Comparison of ENCODE assay signal across 9 mouse cellular contexts in the genomic region with DNA sequence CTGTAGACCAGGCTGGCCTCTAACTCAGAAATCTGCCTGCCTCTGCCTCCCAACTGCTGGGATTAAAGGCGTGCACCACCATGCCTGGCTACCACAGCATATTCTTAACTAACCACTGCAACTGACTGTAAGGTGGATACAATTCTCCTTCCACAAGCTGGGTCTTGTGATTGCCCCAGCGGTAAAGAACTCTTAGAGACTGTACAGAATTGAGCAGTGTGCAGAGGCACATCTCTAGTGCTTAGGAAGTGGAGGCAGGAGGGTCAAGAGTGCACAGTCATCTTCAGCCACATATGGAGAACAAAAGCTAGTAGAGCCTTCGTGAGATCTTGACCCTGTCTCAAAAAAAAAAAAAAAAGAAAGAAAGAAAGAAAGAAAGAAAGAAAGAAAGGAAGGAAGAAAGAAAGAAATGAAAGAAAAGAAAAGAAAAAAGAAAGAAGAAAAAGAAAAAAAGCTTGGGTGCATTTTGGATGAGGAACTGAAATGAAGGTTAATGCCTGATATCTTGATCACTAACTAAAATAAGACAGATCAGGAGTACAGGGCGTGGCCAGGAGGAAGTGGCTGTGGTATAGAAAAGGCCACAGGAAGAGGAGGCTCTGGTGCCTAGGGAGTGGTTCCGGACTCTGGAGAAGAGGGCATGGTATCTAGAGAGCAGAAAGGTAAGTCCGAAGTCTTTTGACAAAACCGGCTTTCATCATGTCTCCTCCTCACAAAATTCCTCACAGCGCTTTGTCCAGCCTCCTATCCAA. TPM values are rescaled to one million over a fixed set of nuclear protein-coding genes. Genes with fewer than 3 reads are reported as not detected.
DNase-seq lines count a peak whose midpoint lies in the region.
"Had no signal": no experiment of that assay in that cellular context is flagged by ENCODE, and none has a peak within 500 bp of the region (broad histone marks: within the 10 kb centered on the region; RNA-seq: fewer than 3 reads in every experiment).

No protein-coding gene starts in this region.

- WGBS in limb, embryonic 10.5 days = 90% methylated on average over 8 of the region's 8 CpGs

- peak overlapping the region; percentile 76 for H3K27ac ChIP-seq in limb, embryonic 10.5 days
- H3K27ac ChIP-seq: hindbrain, embryonic 15.5 days had no signal

- 0 out of 2 replicates have a peak overlapping the region, but pooled peaks have one; percentile 0 for H3K4me3 ChIP-seq in limb, embryonic 10.5 days
- H3K4me3 ChIP-seq: hindbrain, embryonic 15.5 days had no signal

- no peaks in the 10 kb centered on the region for H3K36me3 ChIP-seq in limb, embryonic 10.5 days
- H3K36me3 ChIP-seq: hindbrain, embryonic 15.5 days had no signal

- H3K27me3 ChIP-seq in limb, embryonic 10.5 days (ENCODE audit: low read depth, poor library complexity, severe bottlenecking) = no peaks in the 10 kb centered on the region
- H3K27me3 ChIP-seq: hindbrain, embryonic 15.5 days had no signal

- DNase-seq in heart, adult 11 months = peak; percentile 89
- DNase-seq in heart, postnatal 4 days = no peak
- DNase-seq in CD4-positive helper T cell, adult 2 months (ENCODE audit: low read depth, low spot score) = peak; percentile 81
- no peak for DNase-seq in limb, embryonic 10.5 days (ENCODE audit: low spot score)
- DNase-seq in lung, postnatal 36 days = peak; percentile 70
- DNase-seq in cerebellum, adult 9-10 months = no peak
- no peak for DNase-seq in gastrocnemius, postnatal 10 days
- DNase-seq in left cerebral cortex, adult 9 months (ENCODE audit: low spot score in 2 of 2) = no peak

- H3K9me3 ChIP-seq in limb, embryonic 10.5 days (replicated peaks) = no peaks in the 10 kb centered on the region
- H3K9me3 ChIP-seq: hindbrain, embryonic 15.5 days had no signal

- H3K4me1 ChIP-seq in limb, embryonic 10.5 days = peaks cover 30% of the 10 kb centered on the region

RNA-seq across cellular contexts. Expression of gene Lrrc8d, which starts 48.9 kb away (rescaled TPM):
- 10 to 100 TPM; 21.2 to 23.6 TPM for total RNA-seq in heart, postnatal 4 days (2021)
- polyA plus RNA-seq in limb, embryonic 10.5 days (2016; fragmentation: Nextera tagmentation; extraction: Ambion mirVana) = 15.0 and 17.6 TPM in 2 replicates
- total RNA-seq in gastrocnemius, postnatal 10 days (2021) = 10 to 100 TPM; 10.8 to 11.1 TPM

Comparison
In these comparisons a context has a peak if more than half of its experiments do, and no peak if none do; other contexts are left out.
1. DNase-seq: peak in heart, adult 11 months (single experiment), CD4-positive helper T cell, adult 2 months (single experiment) and lung, postnatal 36 days (single experiment); none in heart, postnatal 4 days (single experiment), limb, embryonic 10.5 days (single experiment), cerebellum, adult 9-10 months (single experiment), gastrocnemius, postnatal 10 days (single experiment) and left cerebral cortex, adult 9 months (0 of 2).